Mouse (Mus musculus) kidney, adult 2 months (tissue): Measurements from ENCODE around the gene Hps5.
A peak's percentile ranks its signal among the peaks of the same experiment; 100 is the strongest.

ENCODE experiments used
- CTCF ChIP-seq: fragments of 200-500 bp; conservative IDR thresholded peaks from 2 replicates; pipeline ENCODE4 v1.5.1; 2011; ENCODE audit warnings: low read depth, mild to moderate bottlenecking, control low read depth, low read length, moderate library complexity, mixed read lengths; ENCODE audit not compliant: insufficient read depth, insufficient read length
- POLR2A ChIP-seq: fragments of 200-500 bp; IDR thresholded peaks from one replicate; pipeline ENCODE4 v1.6.1; 2011; ENCODE audit warnings: low read depth, low read length, control low read depth

- TF ChIP-seq POLR2A (no peak), CTCF (peak; percentile 98)
Observed at GRCm38 (mm10) chr7:46770706-46771105, 25.2 kb downstream of the Hps5 start.
